Mouse (Mus musculus): ENCODE results near the gene Pga5. TPM values are rescaled to one million over a fixed set of nuclear protein-coding genes. Genes with fewer than 3 reads are reported as not detected.
A peak's percentile ranks its signal among the peaks of the same experiment; 100 is the strongest.

Pga5 gene
- total RNA-seq, 2 experiments from 2014 or later = not detected

DNA sequence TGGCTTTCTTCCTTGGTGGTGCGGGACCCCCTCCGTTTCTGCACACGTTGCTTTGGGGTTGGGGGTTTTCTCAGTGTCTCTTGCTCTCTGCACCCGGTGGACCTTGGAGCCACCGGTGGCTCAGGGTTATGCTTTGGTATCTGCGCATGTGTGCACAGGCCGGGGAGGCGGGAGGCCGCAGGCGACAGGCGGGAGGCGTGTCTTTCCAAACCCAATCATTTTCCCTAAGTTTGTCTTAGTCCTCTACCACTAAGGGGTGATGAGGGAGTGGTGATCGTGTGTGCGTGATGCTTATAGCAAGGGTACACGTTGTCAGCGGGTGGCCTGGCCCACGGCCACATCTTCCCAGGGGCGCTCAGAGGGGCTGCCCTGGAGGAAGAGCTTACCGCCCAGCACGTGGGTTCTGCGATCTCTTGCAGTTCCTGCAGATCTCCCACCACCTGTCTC lies 43.0 kb downstream of the Pga5 start:
- peak; percentile 46 to 73 for DNase-seq (ENCODE audit: extremely low spot score in 1 of 2, low spot score in 2 of 2)
- intact Hi-C loops (cut with DNase I) = no loop called here

DNA sequence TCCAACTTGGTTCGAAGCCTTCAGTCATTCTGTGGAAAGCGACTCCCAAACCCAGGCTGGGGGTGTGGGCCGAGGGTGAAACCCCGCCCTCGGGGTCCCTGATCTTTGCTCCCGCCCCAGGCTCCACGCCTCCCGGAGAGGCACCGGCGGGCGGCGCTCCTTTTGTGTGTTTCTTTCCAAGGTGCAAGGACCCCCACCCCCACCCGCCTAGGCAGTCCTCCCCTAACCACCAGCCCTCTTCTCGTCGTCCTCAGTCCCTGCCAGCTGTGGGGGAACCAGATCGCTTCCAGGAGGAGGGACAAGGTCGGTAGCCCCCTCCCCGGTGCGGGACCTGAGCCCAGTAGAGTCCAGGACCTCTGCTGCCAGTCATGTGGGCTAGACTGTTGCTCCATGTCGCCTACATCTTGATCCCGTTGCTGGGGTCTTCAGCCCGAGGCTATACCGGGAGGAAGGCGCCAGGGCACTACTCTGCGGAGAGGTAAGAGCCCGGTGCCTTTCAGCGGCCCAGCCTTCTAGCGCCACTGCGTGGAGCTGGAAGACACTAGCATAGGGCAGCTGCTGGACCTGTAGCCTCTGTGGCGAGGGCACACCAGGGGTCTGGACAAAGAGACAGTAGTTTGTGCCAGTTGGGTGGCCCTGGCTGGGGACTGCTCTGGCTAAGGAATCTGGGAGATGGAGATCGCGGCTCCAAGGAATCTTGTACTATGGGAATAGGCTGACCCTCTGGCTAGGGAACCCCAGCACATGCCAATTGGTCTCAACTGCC lies 43.6 kb downstream of the Pga5 start, which contains the start of gene Vwce:
Gene Vwce, plus strand, starts transcription at position 108 of the 766 bp plus-strand sequence.
- peak; percentile 16 to 61 for DNase-seq (ENCODE audit: extremely low spot score in 1 of 2, low spot score in 2 of 2)
- intact Hi-C loops (cut with DNase I) = no loop called here

Other genes starting within 250 kb of the Pga5 start
- gene Lrrc10b, start 220.6 kb downstream of the Pga5 start, total RNA-seq (2021) = 10 to 100 TPM in 1 of 2 experiments, 1 to 10 TPM in 1; 8.7 to 13.3 TPM
- 1 to 10 TPM in 1 of 2 experiments, under 1 TPM in 1; 0.83 to 2.0 TPM for gene Ppp1r32, start 195.1 kb downstream of the Pga5 start, total RNA-seq (2021)
- 10 to 100 TPM; 70.4 to 75.8 TPM for gene Cpsf7, start 152.8 kb downstream of the Pga5 start, total RNA-seq (2021)
- gene Sdhaf2, start 151.9 kb downstream of the Pga5 start, total RNA-seq (2021) = 10 to 100 TPM; 54.9 to 55.0 TPM
- gene Tmem216, start 121.8 kb downstream of the Pga5 start, total RNA-seq (2021) = 10 to 100 TPM; 11.4 to 12.3 TPM
- gene Cyb561a3, start 100.9 kb downstream of the Pga5 start, total RNA-seq (2021) = 10 to 100 TPM; 12.1 to 13.3 TPM
- 10 to 100 TPM; 12.4 to 15.2 TPM for gene Tmem138, start 100.7 kb downstream of the Pga5 start, total RNA-seq (2021)
- 100 to 1,000 TPM; 207 to 211 TPM for gene Ddb1, start 72.7 kb downstream of the Pga5 start, total RNA-seq (2021)
- 10 to 100 TPM; 26.1 to 32.0 TPM for gene Tkfc, start 72.4 kb downstream of the Pga5 start, total RNA-seq (2021)
- gene Vwce, start 43.9 kb downstream of the Pga5 start, total RNA-seq (2021) = 1 to 10 TPM in 1 of 2 experiments, under 1 TPM in 1; 0.81 to 1.2 TPM
- 10 to 100 TPM; 25.2 to 27.6 TPM for gene Vps37c, start 10.7 kb upstream of the Pga5 start, total RNA-seq (2021)
- under 1 TPM in 1 of 2 experiments, not detected in 1; 0.30 TPM for gene Cd5, start 60.9 kb upstream of the Pga5 start, total RNA-seq (2021)
- gene Cd6, start 152.0 kb upstream of the Pga5 start, total RNA-seq (2021) = under 1 TPM; 0.19 to 0.20 TPM
- 1 to 10 TPM; 1.1 to 1.6 TPM for gene Slc15a3, start 161.7 kb upstream of the Pga5 start, total RNA-seq (2021)
- gene Tmem132a, start 191.9 kb upstream of the Pga5 start, total RNA-seq (2021) = 100 to 1,000 TPM; 272 to 282 TPM
- gene Tmem109, start 203.9 kb upstream of the Pga5 start, total RNA-seq (2021) = 10 to 100 TPM; 38.3 to 43.9 TPM
- 100 to 1,000 TPM; 198 to 199 TPM for gene Prpf19, start 217.2 kb upstream of the Pga5 start, total RNA-seq (2021)
- not detected for gene Zp1, start 242.6 kb upstream of the Pga5 start, total RNA-seq (2021)